Mouse (Mus musculus) ES-E14 (cell line): Measurements from ENCODE around the gene Ttll3.

ENCODE experiments used
- CHD2 ChIP-seq: IDR thresholded peaks from 2 replicates; pipeline ENCODE4 v1.6.1; 2014; ENCODE audit warnings: mild to moderate bottlenecking, low read depth, low read length, inconsistent platforms
- HCFC1 ChIP-seq: IDR thresholded peaks from 2 replicates; pipeline ENCODE4 v1.6.1; 2012; ENCODE audit warnings: low read length, inconsistent platforms, borderline replicate concordance; ENCODE audit not compliant: insufficient read depth
- MAFK ChIP-seq: IDR thresholded peaks from 2 replicates; pipeline ENCODE4 v1.6.1; 2014; ENCODE audit warnings: mild to moderate bottlenecking, low read depth, low read length, inconsistent platforms; ENCODE audit not compliant: insufficient read depth
- ZC3H11A ChIP-seq: IDR thresholded peaks from 2 replicates; pipeline ENCODE4 v1.6.1; 2012; ENCODE audit warnings: low read depth, mild to moderate bottlenecking, inconsistent platforms, low read length, borderline replicate concordance
- ZNF384 ChIP-seq: IDR thresholded peaks from 2 replicates; pipeline ENCODE4 v1.6.1; 2012; ENCODE audit warnings: low read depth, low read length, inconsistent platforms

DNA sequence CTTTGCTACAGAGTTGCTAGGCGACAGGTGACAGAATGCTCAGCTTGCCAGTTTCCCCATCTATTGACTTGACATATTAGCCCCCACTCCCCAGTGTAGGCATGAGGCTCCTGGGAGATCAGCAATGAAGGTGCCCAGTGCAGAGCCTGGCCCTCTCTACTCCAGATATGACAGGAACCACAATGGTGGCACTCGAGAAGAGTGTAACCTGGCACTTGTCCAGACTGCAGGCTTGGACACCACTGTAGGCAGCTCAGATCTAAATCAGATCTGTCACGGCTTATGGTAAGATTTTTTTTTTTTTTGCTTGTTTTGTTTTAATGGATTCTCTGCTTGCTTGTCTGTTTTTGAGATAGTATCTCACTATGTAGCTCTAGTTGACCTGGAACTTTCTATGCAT lies 44.6 kb downstream of the Ttll3 start:
- no peak for TF ChIP-seq ZNF384
- no peak for TF ChIP-seq CHD2
- TF ChIP-seq HCFC1: no peak
- no peak for TF ChIP-seq ZC3H11A
- no peak for TF ChIP-seq MAFK
